Mouse (Mus musculus) left cerebral cortex, adult 8-10 months (tissue): Measurements from ENCODE around the gene Rpl9-ps1. TPM values are rescaled to one million over a fixed set of nuclear protein-coding genes. Genes with fewer than 3 reads are reported as not detected.

Experiments used
- DNase-seq, 2 experiments: peaks; one replicate each; pipeline ENCODE4 v3.0.0; 2022; ENCODE audit warnings: low spot score in 2 of 2
- total RNA-seq, 4 experiments: library from RNA; stranded (reverse); gene quantifications; 2 replicates each; pipeline ENCODE4 v1.2.4; 2022

Rpl9-ps1 gene
- total RNA-seq, 4 experiments from 2014 or later: not detected

DNA sequence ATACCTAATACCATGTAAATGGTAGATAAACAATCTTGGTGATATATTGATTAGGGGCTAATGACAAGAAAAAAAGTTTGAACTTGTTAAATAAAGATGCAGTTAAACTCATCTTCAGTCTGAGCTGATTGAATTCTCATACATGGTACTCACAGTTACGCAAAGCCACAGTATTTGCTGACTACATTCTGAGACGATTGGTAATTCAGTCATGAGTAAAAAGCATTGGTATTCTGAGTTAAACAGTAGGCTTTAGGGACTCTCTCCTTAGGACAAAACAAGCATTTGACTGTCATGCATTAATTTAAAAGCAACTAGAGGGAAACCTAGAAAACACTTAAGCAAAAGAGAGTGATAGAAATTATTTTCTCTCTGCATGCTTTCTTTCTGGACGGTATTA, 21.8 kb downstream of the Rpl9-ps1 start:
- no peak for DNase-seq

DNA sequence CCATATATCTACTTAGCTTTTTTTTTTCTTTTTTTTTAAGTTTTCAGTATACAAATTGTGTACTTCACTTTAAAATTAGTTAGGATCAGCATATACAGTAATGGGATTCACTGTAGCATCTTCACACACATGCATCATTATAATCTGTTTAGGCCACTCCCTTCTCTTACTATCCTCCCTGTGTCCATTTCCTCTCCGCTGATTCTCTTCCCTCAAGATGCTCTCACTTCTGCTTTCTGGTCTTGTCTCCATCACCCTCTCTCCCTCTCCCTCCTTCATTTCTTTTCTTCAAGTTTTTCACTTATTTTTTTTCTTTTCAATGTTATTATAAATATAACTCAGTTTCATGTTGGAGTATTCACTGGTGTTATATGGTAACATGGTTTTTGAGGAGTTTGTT, 26.4 kb downstream of the Rpl9-ps1 start:
- no peak for DNase-seq

DNA sequence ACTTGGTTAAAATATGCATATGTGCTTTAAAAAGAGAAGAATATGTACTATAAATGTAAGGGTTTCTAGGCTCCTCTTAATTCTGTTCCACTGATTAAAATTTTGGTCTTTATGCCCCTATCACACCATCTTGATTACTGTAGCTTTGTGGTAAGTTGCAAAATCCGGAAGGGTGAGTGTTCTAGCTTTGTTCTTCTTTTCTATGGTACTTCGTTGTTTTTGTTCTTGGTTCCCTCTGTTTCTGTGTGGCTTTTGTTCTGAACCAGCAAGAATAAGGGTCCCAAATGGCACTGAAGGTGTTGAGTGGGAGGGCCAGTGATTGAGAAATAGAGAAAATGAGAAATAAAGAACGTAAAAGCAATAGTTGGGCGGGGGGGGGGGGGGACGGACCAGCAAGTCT, 27.2 kb downstream of the Rpl9-ps1 start:
- no peak for DNase-seq

DNA sequence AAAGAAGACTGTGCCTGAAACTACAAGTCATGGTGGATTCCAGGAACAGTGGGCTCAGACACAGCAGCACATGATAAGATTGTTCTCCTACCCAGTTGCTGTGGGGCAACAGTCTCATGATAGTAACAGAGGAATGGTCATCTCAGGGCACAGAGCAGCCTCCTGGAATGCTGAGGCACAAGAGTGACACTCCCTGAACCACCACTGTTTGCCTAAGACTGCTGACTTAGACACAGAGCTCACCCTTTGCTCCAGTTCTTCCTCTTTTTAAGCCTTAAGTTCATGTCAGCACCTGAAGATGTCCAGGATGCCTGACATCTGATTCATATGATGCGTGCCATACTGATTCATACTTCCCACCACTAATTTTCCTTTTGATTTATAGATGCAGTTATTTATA, 28.8 kb downstream of the Rpl9-ps1 start:
- no peak for DNase-seq

DNA sequence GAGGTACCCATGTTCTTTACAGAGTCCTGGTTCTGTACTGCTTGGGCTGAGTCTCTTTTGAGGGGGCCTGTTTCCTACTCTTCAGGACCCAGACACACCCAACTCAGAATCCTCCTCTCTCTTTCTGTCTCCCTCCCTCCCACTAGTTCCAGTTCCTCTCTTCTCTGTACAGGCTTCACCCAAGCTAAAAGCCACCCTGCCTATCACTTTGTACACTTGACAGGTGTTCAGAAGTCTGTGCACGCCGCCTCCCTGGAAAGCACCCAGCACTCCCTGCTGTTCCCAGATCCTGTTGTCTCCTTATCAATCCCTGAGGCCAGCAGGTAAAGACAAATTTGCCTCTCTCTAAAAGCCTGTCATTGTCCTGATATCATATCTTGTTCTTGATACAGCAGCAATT, 34.5 kb downstream of the Rpl9-ps1 start:
- no peak for DNase-seq

DNA sequence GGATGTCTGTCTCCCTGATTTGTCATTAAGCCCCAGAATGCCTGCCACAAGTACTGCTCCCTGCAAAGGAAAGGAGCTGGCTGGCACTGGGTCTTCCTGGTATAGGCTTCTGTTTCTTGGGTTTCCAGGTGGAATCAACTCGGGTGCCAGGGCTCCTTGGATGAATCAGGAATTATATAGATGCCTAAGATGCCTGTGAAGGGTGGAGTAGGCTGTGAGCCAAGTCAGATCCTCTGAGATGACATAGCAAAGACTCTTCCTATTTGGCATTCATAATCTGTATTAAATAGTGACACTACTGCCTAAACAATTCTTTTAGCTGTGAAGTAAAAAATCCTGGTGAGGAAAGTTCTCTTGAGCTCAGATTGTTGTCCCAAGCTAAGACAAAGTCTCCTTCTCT, 39.0 kb downstream of the Rpl9-ps1 start:
- no peak for DNase-seq

DNA sequence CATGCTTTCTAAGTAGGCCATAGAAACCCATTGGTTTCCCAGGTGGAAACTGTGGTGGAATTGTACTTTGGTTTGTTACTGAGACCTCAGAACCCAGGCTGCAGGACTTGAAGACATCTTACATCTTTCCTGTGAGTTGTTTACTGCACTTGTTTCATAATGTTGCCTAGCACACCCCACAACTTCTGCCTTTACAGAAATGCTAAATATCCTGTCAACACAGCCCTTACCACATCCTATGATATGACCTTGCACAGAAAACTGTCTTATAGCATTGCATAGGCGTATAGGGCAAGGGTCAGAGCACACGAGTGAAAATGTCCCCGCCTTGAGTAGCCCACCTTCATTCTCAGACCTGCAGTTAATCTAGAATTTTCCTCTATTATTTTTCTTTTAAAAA, 39.9 kb downstream of the Rpl9-ps1 start:
- no peak for DNase-seq

DNA sequence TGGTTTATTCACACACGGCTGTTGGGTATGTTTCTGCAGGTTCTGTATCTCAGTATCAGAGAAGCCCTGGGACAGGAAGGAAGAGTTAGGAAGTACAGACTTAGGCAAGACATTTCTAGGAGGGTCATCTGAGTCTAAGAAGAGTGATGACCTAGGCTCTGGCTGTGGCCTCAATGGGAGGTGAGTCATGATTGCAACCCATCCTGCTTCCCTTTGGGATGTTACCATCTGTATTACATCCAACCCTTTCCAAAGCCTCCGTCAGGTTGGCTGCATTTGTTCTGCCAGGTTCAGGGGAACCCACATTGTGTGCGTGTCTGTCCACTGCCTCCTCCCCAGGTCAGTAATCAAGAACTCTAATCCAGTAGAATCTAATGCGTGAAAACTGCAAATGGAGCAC, 40.7 kb downstream of the Rpl9-ps1 start:
- DNase-seq: no peak

DNA sequence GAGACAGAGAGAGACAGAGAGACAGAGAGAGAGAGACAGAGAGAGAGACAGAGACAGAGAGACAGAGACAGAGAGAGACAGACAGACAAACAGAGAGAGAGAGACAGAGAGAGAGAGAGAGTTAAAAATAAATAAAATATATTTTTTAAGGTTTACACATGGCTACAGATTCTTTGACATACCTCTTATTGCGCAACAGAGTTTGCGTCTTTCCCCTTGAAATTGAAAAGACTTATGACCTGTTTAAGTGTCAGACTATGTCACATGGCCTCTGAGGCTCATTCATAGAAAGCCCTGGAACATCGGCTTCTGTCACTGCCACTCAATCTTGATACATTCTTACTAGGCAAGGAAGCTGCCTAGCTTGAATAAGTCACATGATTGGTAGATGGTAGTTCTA, 42.0 kb downstream of the Rpl9-ps1 start:
- no peak for DNase-seq

DNA sequence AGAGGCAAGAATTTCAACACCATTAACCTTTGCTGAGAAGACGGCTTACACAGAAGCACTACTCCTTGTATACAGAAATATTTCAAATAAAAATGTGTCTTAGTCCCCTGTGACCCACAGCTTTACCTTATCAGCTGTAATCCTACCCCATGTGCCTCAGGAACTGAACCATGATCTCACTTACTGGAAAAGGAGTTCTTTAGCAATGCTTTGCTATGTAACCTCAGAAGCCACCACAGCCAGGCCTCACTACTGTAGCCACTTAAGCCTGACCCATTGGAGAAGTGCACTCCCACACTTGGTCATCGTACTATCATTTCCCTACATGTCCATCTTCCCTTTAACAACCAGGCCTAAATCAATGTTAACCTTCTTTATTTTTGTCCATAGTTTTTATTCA, 44.8 kb downstream of the Rpl9-ps1 start:
- no peak for DNase-seq

DNA sequence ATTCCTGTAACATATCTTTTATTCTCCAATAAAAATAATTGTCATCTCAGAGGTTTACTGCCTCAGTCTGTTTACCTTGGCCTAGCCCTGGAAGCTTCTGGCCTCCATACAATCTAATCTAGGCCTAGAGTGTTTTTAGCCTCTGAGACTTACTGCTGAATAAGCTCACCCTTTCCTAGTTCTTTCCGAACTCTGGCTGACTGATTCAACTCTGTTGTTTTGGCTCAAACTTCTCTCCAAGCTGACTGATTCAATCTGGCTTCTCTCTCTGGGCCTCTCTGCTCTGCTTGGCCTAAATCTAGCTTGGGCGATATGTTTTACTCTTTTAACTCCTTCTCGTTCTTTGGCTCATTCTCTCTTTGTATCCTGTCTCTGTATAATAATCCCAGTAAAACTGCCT, 46.4 kb downstream of the Rpl9-ps1 start:
- no peak for DNase-seq

DNA sequence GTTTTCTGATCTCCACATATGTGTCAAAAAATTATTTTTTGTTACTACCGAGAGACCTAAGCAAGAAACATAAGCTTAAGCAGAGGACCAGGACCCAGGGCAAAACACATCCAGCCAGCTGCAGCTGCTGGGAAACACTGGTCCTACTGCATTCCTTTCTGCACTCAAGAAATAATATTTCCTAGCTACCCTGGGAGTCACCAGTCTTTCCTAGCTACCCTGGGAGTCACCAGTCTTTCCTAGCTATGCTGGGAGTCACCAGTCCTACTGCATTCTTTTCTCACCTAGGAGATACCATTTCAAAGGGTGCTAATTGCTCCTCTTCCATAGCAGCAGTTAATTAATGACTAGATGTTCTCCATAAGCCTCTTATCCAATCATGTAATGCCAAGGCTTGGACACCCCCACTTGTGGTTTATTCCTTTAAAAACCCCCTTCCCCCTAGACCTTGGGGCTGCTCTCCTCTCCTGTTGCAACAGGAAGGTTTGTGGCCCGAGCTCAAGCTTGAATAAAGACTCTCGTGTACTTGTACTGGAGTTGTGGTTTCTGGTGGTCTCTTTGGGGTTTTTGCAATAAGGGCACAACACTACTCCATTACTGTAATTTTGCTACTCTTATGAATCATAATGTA, 47.1 kb downstream of the Rpl9-ps1 start:
- DNase-seq: no peak

DNA sequence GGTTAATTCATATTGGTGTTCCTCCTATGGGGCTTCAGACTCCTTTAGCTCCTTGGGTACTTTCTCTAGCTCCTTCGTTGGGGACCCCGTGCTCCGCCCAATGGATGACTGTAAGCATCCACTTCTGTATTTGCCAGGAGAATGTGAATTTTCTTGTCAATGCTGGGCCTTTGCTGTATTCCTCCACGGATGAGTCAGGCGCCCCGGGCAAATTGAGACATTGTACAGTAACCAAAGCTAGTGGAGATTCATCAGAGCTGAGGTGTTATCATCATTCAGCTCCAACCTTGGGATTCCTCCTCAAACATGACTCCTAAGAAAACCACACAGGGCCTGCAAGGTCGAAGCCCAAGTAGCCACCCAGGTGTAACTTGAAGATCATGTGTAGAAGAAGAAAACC, 47.6 kb downstream of the Rpl9-ps1 start:
- DNase-seq: no peak

DNA sequence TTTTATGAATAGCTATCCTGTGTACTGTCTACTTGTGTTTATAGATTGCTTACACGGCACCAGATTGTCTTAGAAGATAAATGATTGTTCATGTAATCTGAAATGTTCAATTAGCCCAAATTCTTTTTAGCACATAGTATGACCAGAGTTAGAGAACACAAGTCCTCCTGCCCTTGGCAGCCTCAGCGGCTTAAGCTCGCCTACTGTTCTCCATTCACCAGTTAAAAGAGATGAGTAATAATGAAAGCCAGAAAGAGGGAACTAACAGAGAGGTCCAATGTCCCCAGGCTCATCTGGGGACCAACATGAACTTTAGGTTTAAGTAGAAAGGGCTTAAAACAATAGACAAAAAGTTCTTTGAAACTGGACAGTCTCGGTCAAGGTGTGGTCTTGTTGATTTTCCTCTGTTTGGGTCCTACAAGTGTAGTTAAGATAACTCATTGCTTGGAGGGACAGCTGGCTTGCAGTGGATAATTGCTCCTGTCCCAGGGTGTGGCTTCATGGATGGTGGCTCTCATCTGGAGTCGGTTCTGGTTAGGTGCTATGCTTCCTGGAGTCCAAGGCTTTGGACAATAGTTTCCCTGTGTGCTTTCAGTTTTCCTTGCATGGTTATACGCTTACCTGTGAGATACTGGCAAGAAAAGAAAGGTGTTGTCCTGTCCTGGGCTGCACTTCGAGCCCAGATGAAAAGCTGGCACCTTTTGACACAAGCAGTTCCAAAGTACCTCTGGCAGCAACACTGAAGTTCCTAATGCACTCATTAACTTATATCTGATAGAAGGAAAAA, 49.6 kb downstream of the Rpl9-ps1 start:
- DNase-seq: no peak

Other genes starting within 250 kb of the Rpl9-ps1 start
- gene Rasl10b, start 236.5 kb downstream of the Rpl9-ps1 start, total RNA-seq: 100 to 1,000 TPM; 253 to 298 (median 277) TPM
- under 1 TPM in 3 of 4 experiments, not detected in 1; 0.11 to 0.27 (median 0.14) TPM for gene Gas2l2, start 216.2 kb downstream of the Rpl9-ps1 start, total RNA-seq
- 1 to 10 TPM in 1 of 4 experiments, under 1 TPM in 2, not detected in 1; 0.59 to 1.3 (median 0.80) TPM for gene 1700020L24Rik, start 207.9 kb downstream of the Rpl9-ps1 start, total RNA-seq
- 1 to 10 TPM; 3.7 to 5.0 (median 4.2) TPM for gene Mmp28, start 182.6 kb downstream of the Rpl9-ps1 start, total RNA-seq
- 10 to 100 TPM; 50.1 to 67.1 (median 54.3) TPM for gene Taf15, start 172.5 kb downstream of the Rpl9-ps1 start, total RNA-seq
- gene Heatr9, start 123.4 kb downstream of the Rpl9-ps1 start, total RNA-seq: not detected
- 1 to 10 TPM in 1 of 4 experiments, not detected in 3; 1.1 TPM for gene Ccl5, start 115.1 kb downstream of the Rpl9-ps1 start, total RNA-seq
- gene Ccl9, start 67.0 kb downstream of the Rpl9-ps1 start, total RNA-seq: 10 to 100 TPM in 1 of 4 experiments, 1 to 10 TPM in 3; 2.9 to 10.8 (median 5.0) TPM
- 10 to 100 TPM in 2 of 4 experiments, 1 to 10 TPM in 1, under 1 TPM in 1; 0.65 to 29.6 (median 13.0) TPM for gene Ccl6, start 52.5 kb downstream of the Rpl9-ps1 start, total RNA-seq
- gene Ccl3, start 3.7 kb upstream of the Rpl9-ps1 start, total RNA-seq: 10 to 100 TPM in 1 of 4 experiments, 1 to 10 TPM in 1, under 1 TPM in 1, not detected in 1; 0.51 to 10.8 (median 8.0) TPM
- 1 to 10 TPM in 2 of 4 experiments, not detected in 2; 2.9 to 5.1 TPM for gene Ccl4, start 17.0 kb upstream of the Rpl9-ps1 start, total RNA-seq
- gene Wfdc17, start 58.4 kb upstream of the Rpl9-ps1 start, total RNA-seq: 1 to 10 TPM in 1 of 4 experiments, not detected in 3; 1.6 TPM
- gene Wfdc18, start 63.4 kb upstream of the Rpl9-ps1 start, total RNA-seq: 1 to 10 TPM in 2 of 4 experiments, under 1 TPM in 1, not detected in 1; 0.98 to 1.9 (median 1.9) TPM
- gene Wfdc21, start 101.3 kb upstream of the Rpl9-ps1 start, total RNA-seq: not detected
- 10 to 100 TPM; 15.9 to 17.7 (median 16.5) TPM for gene Heatr6, start 108.1 kb upstream of the Rpl9-ps1 start, total RNA-seq
- under 1 TPM; 0.37 to 0.76 (median 0.54) TPM for gene Hnf1b, start 204.4 kb upstream of the Rpl9-ps1 start, total RNA-seq